ENCODE assay signal across 9 mouse cellular contexts in genomic region chr4:133599116-133599515, GRCm38 (mm10). TPM values are rescaled to one million over a fixed set of nuclear protein-coding genes. Genes with fewer than 3 reads are reported as not detected.
DNase-seq lines count a peak whose midpoint lies in the region; ATAC-seq and TF ChIP-seq lines count a peak whose summit lies in the region.
"Had no signal": no experiment of that assay in that cellular context is flagged by ENCODE, and none has a peak within 500 bp of the region (broad histone marks: within the 10 kb centered on the region; RNA-seq: fewer than 3 reads in every experiment).

No protein-coding gene starts in this region.

- H3K36me3 ChIP-seq in kidney, postnatal 0 days (ENCODE audit: insufficient read depth, low read length): peaks cover 6% of the 10 kb centered on the region; the same call in 1 of the 2 replicates
- H3K36me3 ChIP-seq in embryonic facial prominence, embryonic 10.5 days (replicated peaks): peaks cover 14% of the 10 kb centered on the region
- H3K36me3 ChIP-seq in intestine, embryonic 15.5 days: no peaks in the 10 kb centered on the region; the same call in 1 of the 2 replicates
- H3K36me3 ChIP-seq in myocyte (ENCODE audit: control insufficient read depth, insufficient read depth): no peaks in the 10 kb centered on the region

- no peaks in the 10 kb centered on the region for H3K79me2 ChIP-seq in myocyte (ENCODE audit: control insufficient read depth, insufficient read depth)

- peak overlapping the region; percentile 45 for H3K9ac ChIP-seq in kidney, postnatal 0 days (ENCODE audit: low read depth, low read length)
- peak overlapping the region; percentile 49 for H3K9ac ChIP-seq in intestine, embryonic 15.5 days

- peak overlapping the region; percentile 1 for H3K27ac ChIP-seq in kidney, postnatal 0 days
- peak overlapping the region; percentile 66 for H3K27ac ChIP-seq in embryonic facial prominence, embryonic 10.5 days (replicated peaks)
- H3K27ac ChIP-seq in intestine, embryonic 15.5 days: peak overlapping the region; percentile 86

- H3ac ChIP-seq in myocyte (ENCODE audit: control insufficient read depth, insufficient read length): no peak overlapping the region

- peaks cover 6% of the 10 kb centered on the region; the same call in 1 of the 2 replicates for H3K27me3 ChIP-seq in kidney, postnatal 0 days (ENCODE audit: insufficient read depth, low read length)
- peaks cover 64% of the 10 kb centered on the region for H3K27me3 ChIP-seq in embryonic facial prominence, embryonic 10.5 days (replicated peaks; ENCODE audit: low read depth, poor library complexity, severe bottlenecking)
- H3K27me3 ChIP-seq in intestine, embryonic 15.5 days (replicated peaks): peaks cover 13% of the 10 kb centered on the region
- no peaks in the 10 kb centered on the region for H3K27me3 ChIP-seq in myocyte (ENCODE audit: control insufficient read depth, insufficient read depth, insufficient read length)

- WGBS in kidney, postnatal 0 days: 17% methylated on average over 7 of the region's 7 CpGs
- 19% methylated on average over 7 of the region's 7 CpGs for WGBS in embryonic facial prominence, embryonic 10.5 days
- 11% methylated on average over 7 of the region's 7 CpGs for WGBS in intestine, embryonic 15.5 days

- no peak for TF ChIP-seq POLR2A in myocyte (IDR thresholded peaks at IDR 0.05; ENCODE audit: insufficient read length, low read depth)

- H3K4me2 ChIP-seq in kidney, postnatal 0 days (ENCODE audit: low read length): peak overlapping the region; percentile 63
- peak overlapping the region; percentile 84 for H3K4me2 ChIP-seq in intestine, embryonic 15.5 days (replicated peaks)
- H3K4me2 ChIP-seq in myocyte (ENCODE audit: low read depth): peak overlapping the region; percentile 98

- TF ChIP-seq CTCF in kidney, postnatal 0 days (IDR thresholded peaks at IDR 0.05; ENCODE audit: low read depth): no peak

- no peak for ATAC-seq in kidney, postnatal 0 days (replicated peaks; ENCODE audit: low FRiP score, low read depth)
- ATAC-seq in intestine, embryonic 15.5 days: peak; percentile 26

- DNase-seq in kidney, postnatal 0 days (ENCODE audit: low spot score): no peak
- DNase-seq in kidney, adult 11 months: no peak
- DNase-seq in embryonic facial prominence, embryonic 10.5 days (ENCODE audit: low spot score): no peak
- DNase-seq in left cerebral cortex, adult 8-10 months (ENCODE audit: low spot score in 2 of 2): no peak
- no peak for DNase-seq in layer of hippocampus, adult 9-11 months
- no peak for DNase-seq in c-Kit-positive CD71-positive TER-119-positive erythroid progenitor cells, embryonic 14.5 days (ENCODE audit: low spot score)

- H3K9me3 ChIP-seq in kidney, postnatal 0 days (replicated peaks; ENCODE audit: low read length): no peaks in the 10 kb centered on the region
- H3K9me3 ChIP-seq in embryonic facial prominence, embryonic 10.5 days: no peaks in the 10 kb centered on the region
- no peaks in the 10 kb centered on the region for H3K9me3 ChIP-seq in intestine, embryonic 15.5 days

- 0 out of 2 replicates have a peak, but pooled peaks cover 7% of the 10 kb centered on the region for H3K4me1 ChIP-seq in kidney, postnatal 0 days (replicated peaks; ENCODE audit: insufficient read depth, low read length)
- peaks cover 43% of the 10 kb centered on the region for H3K4me1 ChIP-seq in embryonic facial prominence, embryonic 10.5 days
- H3K4me1 ChIP-seq in intestine, embryonic 15.5 days (replicated peaks): peaks cover 11% of the 10 kb centered on the region

- H3K4me3 ChIP-seq in kidney, postnatal 0 days (replicated peaks; ENCODE audit: low read depth, low read length): peak overlapping the region; percentile 36
- H3K4me3 ChIP-seq in embryonic facial prominence, embryonic 10.5 days: peak overlapping the region; percentile 64
- H3K4me3 ChIP-seq in intestine, embryonic 15.5 days (replicated peaks): peak overlapping the region; percentile 49
- H3K4me3 ChIP-seq in myocyte: peak overlapping the region; percentile 24

TF ChIP-seq in myocyte, 11 proteins besides CTCF, POLR2A, EP300 and RAD21:
- TF ChIP-seq MAX (IDR thresholded peaks at IDR 0.05; ENCODE audit: low read depth): no peak
- no peak for TF ChIP-seq POLR2AphosphoS2 (IDR thresholded peaks at IDR 0.05; ENCODE audit: insufficient read length, low read depth)
- no peak for TF ChIP-seq USF1 (IDR thresholded peaks at IDR 0.05; ENCODE audit: low read depth)
- TF ChIP-seq MYOG (IDR thresholded peaks at IDR 0.05; ENCODE audit: control insufficient read depth in 1 of 3, insufficient read depth in 1 of 3, insufficient read length in 2 of 3, low read depth in 2 of 3): no peak
- TF ChIP-seq MYOD1 (IDR thresholded peaks at IDR 0.05; ENCODE audit: control insufficient read depth in 1 of 3, insufficient read length in 2 of 3, low read depth in 2 of 3): no peak
- TF ChIP-seq CEBPB (IDR thresholded peaks at IDR 0.05; ENCODE audit: insufficient read depth, poor library complexity, severe bottlenecking): no peak
- no peak for TF ChIP-seq E2F4 (IDR thresholded peaks at IDR 0.05; ENCODE audit: insufficient read depth)
- TF ChIP-seq SRF (IDR thresholded peaks at IDR 0.05; ENCODE audit: control insufficient read depth, insufficient read length, low read depth): no peak
- no peak for TF ChIP-seq TCF3 (IDR thresholded peaks at IDR 0.05; ENCODE audit: insufficient read length, low read depth)
- TF ChIP-seq REST (IDR thresholded peaks at IDR 0.05; ENCODE audit: insufficient read depth, insufficient read length): no peak
- no peak for TF ChIP-seq TCF12 (IDR thresholded peaks at IDR 0.05; ENCODE audit: insufficient read depth, poor library complexity, severe bottlenecking)

RNA-seq across cellular contexts. Expression of gene Sfn, which starts 2.9 kb away (rescaled TPM):
- 20.5 and 21.3 TPM in 2 replicates for polyA plus RNA-seq in kidney, postnatal 0 days (2015; fragmentation: Nextera tagmentation; extraction: Ambion mirVana)
- 27.6 and 35.7 TPM in 2 replicates for polyA plus RNA-seq in embryonic facial prominence, embryonic 10.5 days (2016; fragmentation: Nextera tagmentation; extraction: Ambion mirVana)
- polyA plus RNA-seq in intestine, embryonic 15.5 days (2015; fragmentation: Nextera tagmentation; extraction: Ambion mirVana): 47.4 and 51.0 TPM in 2 replicates
- polyA plus RNA-seq in myocyte (2012; fragmentation: generic; extraction: Trizol): 0.56 TPM
- total RNA-seq in left cerebral cortex, adult 8-10 months (2022): 1 to 10 TPM; 1.6 to 2.2 (median 1.8) TPM

RNA-seq across cellular contexts. Expression of gene Gpn2, which starts 15.0 kb away (rescaled TPM):
- polyA plus RNA-seq in kidney, postnatal 0 days (2015; fragmentation: Nextera tagmentation; extraction: Ambion mirVana): 17.5 and 19.5 TPM in 2 replicates
- 29.4 and 30.9 TPM in 2 replicates for polyA plus RNA-seq in embryonic facial prominence, embryonic 10.5 days (2016; fragmentation: Nextera tagmentation; extraction: Ambion mirVana)
- polyA plus RNA-seq in intestine, embryonic 15.5 days (2015; fragmentation: Nextera tagmentation; extraction: Ambion mirVana): 16.5 and 19.8 TPM in 2 replicates
- polyA plus RNA-seq in myocyte (2012; fragmentation: generic; extraction: Trizol): 32.2 TPM
- total RNA-seq in left cerebral cortex, adult 8-10 months (2022): 10 to 100 TPM; 10.4 to 12.4 (median 11.3) TPM

RNA-seq across cellular contexts. Expression of gene Gpatch3, which starts 24.6 kb away (rescaled TPM):
- polyA plus RNA-seq in kidney, postnatal 0 days (2015; fragmentation: Nextera tagmentation; extraction: Ambion mirVana): 7.4 and 8.2 TPM in 2 replicates
- polyA plus RNA-seq in embryonic facial prominence, embryonic 10.5 days (2016; fragmentation: Nextera tagmentation; extraction: Ambion mirVana): 10.7 and 12.2 TPM in 2 replicates
- polyA plus RNA-seq in intestine, embryonic 15.5 days (2015; fragmentation: Nextera tagmentation; extraction: Ambion mirVana): 6.7 and 7.1 TPM in 2 replicates
- polyA plus RNA-seq in myocyte (2012; fragmentation: generic; extraction: Trizol): 4.1 TPM
- total RNA-seq in left cerebral cortex, adult 8-10 months (2022): 1 to 10 TPM; 6.8 to 8.9 (median 7.4) TPM

RNA-seq across cellular contexts. Expression of gene Nr0b2, which starts 45.9 kb away (rescaled TPM):
- polyA plus RNA-seq in kidney, postnatal 0 days (2015; fragmentation: Nextera tagmentation; extraction: Ambion mirVana): 0.75 and 0.83 TPM in 2 replicates
- 0.17 TPM in 1 of 2 replicates, not detected in the other for polyA plus RNA-seq in embryonic facial prominence, embryonic 10.5 days (2016; fragmentation: Nextera tagmentation; extraction: Ambion mirVana)
- 7.5 and 8.1 TPM in 2 replicates for polyA plus RNA-seq in intestine, embryonic 15.5 days (2015; fragmentation: Nextera tagmentation; extraction: Ambion mirVana)
- polyA plus RNA-seq in myocyte (2012; fragmentation: generic; extraction: Trizol): not detected
- total RNA-seq in left cerebral cortex, adult 8-10 months (2022): not detected
- total RNA-seq: hematopoietic stem cell, adult 5-6 weeks had no signal

RNA-seq across cellular contexts. Expression of gene Zdhhc18, which starts 50.8 kb away (rescaled TPM):
- polyA plus RNA-seq in kidney, postnatal 0 days (2015; fragmentation: Nextera tagmentation; extraction: Ambion mirVana): 3.7 and 7.1 TPM in 2 replicates
- polyA plus RNA-seq in embryonic facial prominence, embryonic 10.5 days (2016; fragmentation: Nextera tagmentation; extraction: Ambion mirVana): 2.3 and 3.0 TPM in 2 replicates
- 2.0 and 4.1 TPM in 2 replicates for polyA plus RNA-seq in intestine, embryonic 15.5 days (2015; fragmentation: Nextera tagmentation; extraction: Ambion mirVana)
- 14.3 TPM for polyA plus RNA-seq in myocyte (2012; fragmentation: generic; extraction: Trizol)
- 10 to 100 TPM; 33.8 to 57.7 (median 44.6) TPM for total RNA-seq in left cerebral cortex, adult 8-10 months (2022)

Comparison
In these comparisons a context has a peak if more than half of its experiments do, and no peak if none do; other contexts are left out.
1. H3K27ac ChIP-seq: peak in every context shown above with its lines; median percentile 86 in intestine, embryonic 15.5 days; 66 in embryonic facial prominence, embryonic 10.5 days; 1 in kidney, postnatal 0 days.
2. RNA of gene Sfn, which starts 2.9 kb away (polyA plus RNA-seq): 47.4 to 51.0 TPM in intestine, embryonic 15.5 days, 27.6 to 35.7 TPM in embryonic facial prominence, embryonic 10.5 days and 20.5 to 21.3 TPM in kidney, postnatal 0 days; 0.56 TPM in myocyte (single experiment); every median in the first group is over 10 times any median in the second.
3. Peak in every context shown above with its lines, with median percentiles within 50 percentile points of each other: H3K4me2 ChIP-seq and H3K4me3 ChIP-seq.